Mouse (Mus musculus) hindbrain, embryonic 15.5 days (tissue): ENCODE measurements at regions not wholly inside any gene's neighbourhood (a gene's known extent, or its start where the extent isn't known, plus 50 kb on each side); places are given as distances from the start of the nearest gene placed in this dataset.

ENCODE experiments used
- ATAC-seq: fragments of 200-750 bp; cut with Nextera tagmentation; 2 replicates; pipeline ENCODE4 v1.8.0; 2017; ENCODE audit warnings: low read depth, moderate number of reproducible peaks, moderate TSS enrichment; ENCODE audit not compliant: low FRiP score
- H3K27ac ChIP-seq: fragments of 300-500 bp; sonication (generic); replicated peaks from 2 replicates; pipeline ENCODE4 v1.5.1; 2015; ENCODE audit warnings: mild to moderate bottlenecking, inconsistent platforms
- H3K27me3 ChIP-seq: fragments of 300-500 bp; sonication (generic); 2 replicates; pipeline ENCODE4 v1.6.1; 2015; ENCODE audit warnings: control low read depth, inconsistent platforms
- H3K36me3 ChIP-seq: fragments of 300-500 bp; sonication (generic); 2 replicates; pipeline ENCODE4 v1.6.1; 2015; ENCODE audit warnings: control low read depth, inconsistent platforms
- H3K4me1 ChIP-seq: fragments of 300-500 bp; sonication (generic); replicated peaks from 2 replicates; pipeline ENCODE4 v1.6.1; 2015; ENCODE audit warnings: control low read depth, inconsistent platforms
- H3K4me2 ChIP-seq: fragments of 300-500 bp; sonication (generic); 2 replicates; pipeline ENCODE4 v1.6.1; 2015; ENCODE audit warnings: moderate library complexity, mild to moderate bottlenecking, inconsistent platforms
- H3K4me3 ChIP-seq: fragments of 300-500 bp; sonication (generic); 2 replicates; pipeline ENCODE4 v1.5.1; 2015; ENCODE audit warnings: mild to moderate bottlenecking, inconsistent platforms
- H3K9ac ChIP-seq: fragments of 300-500 bp; sonication (generic); 2 replicates; pipeline ENCODE4 v1.6.1; 2015; ENCODE audit warnings: inconsistent platforms
- H3K9me3 ChIP-seq: fragments of 300-500 bp; sonication (generic); 2 replicates; pipeline ENCODE4 v1.6.1; 2016; ENCODE audit warnings: control low read depth, inconsistent platforms
- WGBS: fragments of 180-500 bp; shearing (Covaris S2); methylation state at CpG from one replicate; pipeline ENCODE4 v1.1.7; 2015; 5-methylcytosine and 5-hydroxymethylcytosine counted together

DNA sequence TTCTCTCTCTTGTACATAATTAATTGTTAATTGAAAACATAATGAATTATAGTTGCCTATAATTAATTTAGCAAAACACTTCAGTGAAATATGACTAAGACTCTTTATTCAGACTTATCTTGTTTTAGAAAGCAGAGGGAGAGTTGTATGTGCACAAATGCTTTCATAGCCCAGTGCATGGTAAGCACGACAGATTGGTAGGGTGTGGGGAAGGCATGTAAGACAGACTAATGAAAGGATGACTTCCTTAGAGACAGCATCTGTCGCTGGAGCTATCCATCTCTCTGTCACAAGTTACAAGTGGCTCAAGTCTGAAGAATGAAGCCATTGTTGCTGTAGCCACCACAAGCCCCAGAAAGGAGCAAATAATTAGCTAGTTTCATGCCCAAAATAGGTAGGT lies 376.9 kb downstream of the 4930474N05Rik start:
- no peak overlapping the region for H3K27ac ChIP-seq

DNA sequence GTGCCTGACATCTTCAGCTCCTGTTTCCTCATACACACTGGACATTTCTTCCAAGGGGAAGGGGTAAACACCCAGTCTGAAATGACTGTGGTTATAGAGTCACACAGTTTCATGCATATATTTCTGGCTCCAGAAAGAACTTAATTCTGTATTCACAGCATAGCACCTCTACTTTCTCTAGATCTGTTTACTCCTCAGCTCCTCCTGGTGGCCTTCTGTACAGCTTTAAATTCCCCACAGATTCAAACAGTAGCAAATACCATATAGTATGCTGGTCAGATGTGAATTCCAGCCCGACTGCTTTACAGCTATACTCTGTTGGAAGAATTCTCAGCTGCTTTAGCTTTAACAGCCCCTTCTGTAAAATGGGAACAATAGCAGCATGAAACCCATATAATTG lies 375.6 kb downstream of the 4930474N05Rik start:
- ATAC-seq = no peak
- no peaks in the 10 kb centered on the region for H3K36me3 ChIP-seq
- no peak overlapping the region for H3K9ac ChIP-seq
- no peak overlapping the region for H3K27ac ChIP-seq
- H3K4me1 ChIP-seq = no peaks in the 10 kb centered on the region
- no peak overlapping the region for H3K4me3 ChIP-seq
- H3K9me3 ChIP-seq = no peaks in the 10 kb centered on the region
- 86% methylated on average over 1 of the region's 1 CpGs for WGBS
- H3K4me2 ChIP-seq = no peak overlapping the region
- H3K27me3 ChIP-seq = no peaks in the 10 kb centered on the region

More for the DNA sequence above, 376.9 kb downstream of the 4930474N05Rik start:
- 50% methylated on average over 2 of the region's 2 CpGs for WGBS
- Histone ChIP-seq H3K9ac (no peak overlapping the region), H3K27me3 (no peaks in the 10 kb centered on the region), H3K4me1 (no peaks in the 10 kb centered on the region), H3K9me3 (no peaks in the 10 kb centered on the region), H3K36me3 (no peaks in the 10 kb centered on the region), H3K4me3 (no peak overlapping the region), H3K4me2 (no peak overlapping the region)
- no peak for ATAC-seq

DNA sequence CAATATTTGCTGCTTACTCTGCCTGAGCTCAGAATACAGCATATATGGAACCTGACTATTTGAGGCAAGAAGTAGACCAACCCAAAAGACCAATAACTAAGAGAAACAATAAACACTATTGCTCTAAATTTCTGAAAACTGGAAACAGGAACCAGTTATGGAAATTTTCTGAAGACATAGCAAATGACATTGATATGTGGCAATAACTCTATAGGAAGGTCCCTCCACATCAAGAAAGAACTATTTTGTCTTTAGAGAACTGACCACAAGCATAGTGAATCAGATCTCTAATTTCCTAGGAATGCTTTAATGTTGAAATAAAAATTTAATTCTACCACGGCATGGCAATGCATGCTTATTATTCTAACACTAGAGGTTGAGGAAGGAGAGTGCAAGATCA lies 358.3 kb downstream of the 4930474N05Rik start:
- H3K4me2 ChIP-seq = no peak overlapping the region
- no peaks in the 10 kb centered on the region for H3K4me1 ChIP-seq
- no peak overlapping the region for H3K27ac ChIP-seq
- no peaks in the 10 kb centered on the region for H3K9me3 ChIP-seq
- 89% methylated on average over 1 of the region's 1 CpGs for WGBS
- H3K9ac ChIP-seq = no peak overlapping the region
- ATAC-seq = no peak
- H3K27me3 ChIP-seq = no peaks in the 10 kb centered on the region
- H3K4me3 ChIP-seq = no peak overlapping the region
- H3K36me3 ChIP-seq = no peaks in the 10 kb centered on the region

DNA sequence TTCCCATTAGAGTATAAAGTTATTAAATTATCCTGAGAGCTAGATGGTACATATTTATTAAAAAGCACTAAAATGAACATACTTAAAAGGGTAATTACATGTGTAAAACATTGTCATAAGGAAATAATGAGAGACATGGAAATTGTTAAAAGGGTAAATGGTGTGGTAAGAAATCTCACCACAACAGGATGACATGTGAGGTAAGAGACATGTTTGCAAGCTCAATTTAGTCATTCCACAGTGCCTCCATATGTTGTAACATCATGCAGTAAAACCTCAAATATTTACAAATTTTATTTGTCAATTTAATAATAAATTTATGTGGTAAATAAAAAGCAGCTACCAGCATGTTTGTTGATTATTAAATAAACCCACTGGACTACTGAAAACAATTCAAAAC lies 355.4 kb downstream of the 4930474N05Rik start:
- Histone ChIP-seq H3K36me3 (no peaks in the 10 kb centered on the region), H3K9me3 (no peaks in the 10 kb centered on the region), H3K4me3 (no peak overlapping the region), H3K27me3 (no peaks in the 10 kb centered on the region), H3K27ac (no peak overlapping the region), H3K4me2 (no peak overlapping the region), H3K4me1 (no peaks in the 10 kb centered on the region), H3K9ac (no peak overlapping the region)
- no peak for ATAC-seq

DNA sequence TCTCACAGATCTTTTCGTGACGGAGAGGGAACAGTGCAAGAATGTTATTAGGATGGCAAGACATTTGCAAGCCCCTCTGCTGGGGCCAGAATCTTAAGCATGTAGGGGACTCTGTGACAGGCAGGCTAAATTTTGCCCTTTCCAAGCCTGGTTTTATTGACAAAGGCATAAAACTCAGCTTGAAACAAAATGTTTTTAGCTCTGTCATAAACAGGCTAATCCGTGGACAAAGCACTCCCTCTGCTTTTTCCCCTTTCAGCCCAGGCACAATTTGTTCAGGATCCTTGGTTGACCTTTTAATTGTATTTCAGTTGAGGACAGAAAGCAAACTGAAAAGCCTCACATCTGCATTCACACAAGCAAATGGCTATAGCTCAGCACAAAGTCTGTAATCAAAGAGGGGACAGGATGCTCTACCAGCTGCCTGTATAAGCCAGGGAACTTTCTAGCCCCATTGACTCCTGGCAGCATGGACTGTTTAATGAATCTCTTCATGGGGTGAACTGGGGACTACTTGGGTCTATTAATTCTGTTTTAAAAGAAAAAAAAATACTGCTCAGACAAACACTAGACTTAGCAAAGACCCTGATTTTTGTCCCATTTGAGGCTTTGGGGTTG lies 320.0 kb downstream of the 4930474N05Rik start:
- no peak overlapping the region for H3K4me3 ChIP-seq
- ATAC-seq = no peak
- WGBS = 29% methylated on average over 3 of the region's 3 CpGs
- H3K9me3 ChIP-seq = no peaks in the 10 kb centered on the region
- H3K27ac ChIP-seq = no peak overlapping the region
- H3K9ac ChIP-seq = no peak overlapping the region
- no peaks in the 10 kb centered on the region for H3K4me1 ChIP-seq
- H3K36me3 ChIP-seq = no peaks in the 10 kb centered on the region
- H3K27me3 ChIP-seq = no peaks in the 10 kb centered on the region
- no peak overlapping the region for H3K4me2 ChIP-seq

DNA sequence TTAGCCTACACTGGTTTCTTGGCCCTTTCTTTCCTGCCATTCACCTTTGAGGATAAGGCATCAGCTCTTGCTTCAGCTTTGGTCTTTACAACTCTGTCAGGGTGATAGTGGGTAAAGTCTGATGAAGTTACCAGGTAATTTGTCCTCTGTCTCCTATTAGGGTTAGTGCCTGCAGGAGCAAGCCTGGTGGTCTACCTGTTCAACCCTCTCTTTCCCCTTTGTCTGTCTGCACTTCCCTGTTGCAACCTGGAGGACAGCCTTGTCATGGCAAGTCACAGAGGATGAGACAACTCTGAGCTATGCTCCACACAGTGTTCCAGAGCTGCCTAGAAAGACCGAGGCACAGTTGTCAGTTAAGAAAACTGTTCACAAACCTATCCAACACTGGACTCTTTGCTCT lies 319.5 kb downstream of the 4930474N05Rik start:
- ATAC-seq = no peak
- Histone ChIP-seq H3K9me3 (no peaks in the 10 kb centered on the region), H3K4me3 (no peak overlapping the region), H3K4me1 (no peaks in the 10 kb centered on the region), H3K9ac (no peak overlapping the region), H3K36me3 (no peaks in the 10 kb centered on the region), H3K27ac (no peak overlapping the region), H3K4me2 (no peak overlapping the region), H3K27me3 (no peaks in the 10 kb centered on the region)
- WGBS = 69% methylated on average over 1 of the region's 1 CpGs
